Mouse (Mus musculus) cerebellum, adult 8-10 months (tissue): ENCODE measurements at regions not wholly inside any gene's neighbourhood (a gene's known extent, or its start where the extent isn't known, plus 50 kb on each side); places are given as distances from the start of the nearest gene placed in this dataset.
A peak's percentile ranks its signal among the peaks of the same experiment; 100 is the strongest.
"Not testable (repeated sequence)": the region's sequence is repeated elsewhere in the genome, so short reads cannot be mapped to it uniquely, and the experiment has no call there.

Experiments
- DNase-seq: peaks from one replicate; pipeline ENCODE4 v3.0.0; 2022

DNA sequence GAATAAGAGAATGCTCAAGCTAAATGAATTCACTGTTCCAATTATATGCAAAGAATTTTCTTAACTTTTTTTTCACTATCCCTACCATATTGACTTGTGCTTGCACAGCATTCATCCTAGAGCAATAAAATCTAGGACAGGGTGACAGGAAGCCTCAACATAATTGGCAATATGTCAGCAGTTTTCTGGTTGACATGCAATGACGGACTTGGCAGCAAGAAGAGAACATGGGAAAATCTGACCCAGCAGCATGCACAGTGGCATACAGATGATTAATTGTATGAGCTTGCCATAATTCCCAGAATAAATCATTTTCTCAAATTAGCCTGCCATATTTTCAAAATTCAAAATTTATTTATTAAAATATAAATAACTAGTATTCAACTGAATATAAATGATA, 152.7 kb downstream of the Amy2a5 start:
- DNase-seq = no peak

- DNase-seq = not testable (repeated sequence)
Measured at GRCm38 (mm10) chr3:113090850-113091249, 167.8 kb downstream of the Amy2a5 start.

DNA sequence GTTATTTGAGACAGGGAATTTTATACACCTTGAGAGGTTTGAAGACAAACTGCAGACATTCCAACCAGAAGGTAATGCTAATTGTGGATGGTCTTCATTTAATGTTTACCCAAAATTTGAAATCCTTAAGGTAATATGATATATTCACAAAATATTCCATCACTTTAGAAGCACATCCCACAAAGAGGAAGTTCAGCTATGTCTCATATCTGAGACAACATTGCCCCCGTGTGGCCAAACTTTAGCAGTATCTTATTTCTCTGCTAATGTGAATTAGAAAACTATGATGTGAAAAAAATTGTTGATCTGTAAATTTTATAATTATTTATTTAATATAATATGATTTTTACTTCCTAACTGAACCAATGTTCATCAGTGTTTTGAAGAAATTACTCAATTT, 177.9 kb downstream of the Amy2a5 start:
- DNase-seq = peak; percentile 2
